Mouse (Mus musculus): ENCODE measurements around the gene Arf5.

Gene Arf5

DNA sequence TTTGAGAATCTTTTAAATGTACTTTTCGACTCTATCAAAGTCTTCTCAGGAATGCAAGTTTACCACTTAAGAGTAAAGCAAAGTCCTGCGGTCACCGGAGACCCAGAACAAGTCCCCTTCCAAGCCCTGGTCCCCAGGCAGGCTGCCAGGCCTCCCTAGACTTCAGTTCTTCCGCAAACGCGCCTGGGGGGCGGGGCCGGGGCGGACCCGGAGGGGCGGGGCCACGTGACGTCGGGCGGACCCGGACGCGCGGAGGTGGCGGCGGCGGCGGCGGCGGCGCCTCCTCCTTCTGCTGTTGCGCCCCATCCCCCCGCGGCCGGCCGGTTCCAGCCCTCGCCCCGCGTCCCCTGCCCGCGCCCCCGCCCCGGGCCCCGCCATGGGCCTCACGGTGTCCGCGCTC is at the start of gene Arf5:
Arf5 (plus strand) TSS at position 248 of the 400 bp plus-strand sequence.
- peak; percentile 93 to 94 for DNase-seq (ENCODE audit: low spot score in 2 of 2)

GRCm38 (mm10) chr6:28381983-28382382 is 41.4 kb upstream of the Arf5 start:
- DNase-seq (ENCODE audit: low spot score in 2 of 2): no peak

GRCm38 (mm10) chr6:28385169-28385568 is 38.2 kb upstream of the Arf5 start:
- no peak for DNase-seq (ENCODE audit: low spot score in 2 of 2)

DNA sequence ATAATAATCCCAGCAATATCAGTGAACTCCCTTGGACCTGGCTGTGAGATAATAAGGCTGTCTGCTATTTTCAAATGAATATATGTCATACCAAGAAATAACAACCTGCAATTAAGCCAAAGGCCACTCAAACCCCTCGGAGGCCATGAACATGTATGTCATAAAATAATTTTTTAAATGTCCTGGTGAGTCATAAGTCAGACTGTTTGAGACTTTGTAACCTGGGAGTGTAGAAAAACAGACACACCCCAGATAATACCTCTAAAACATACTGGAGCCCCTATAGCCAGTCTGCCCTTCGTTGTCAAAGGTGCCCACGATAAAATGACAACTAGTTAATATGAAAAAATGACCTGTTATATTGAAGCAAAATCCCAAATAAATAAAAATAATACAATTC is 34.3 kb upstream of the Arf5 start:
- no peak for DNase-seq (ENCODE audit: low spot score in 2 of 2)

DNA sequence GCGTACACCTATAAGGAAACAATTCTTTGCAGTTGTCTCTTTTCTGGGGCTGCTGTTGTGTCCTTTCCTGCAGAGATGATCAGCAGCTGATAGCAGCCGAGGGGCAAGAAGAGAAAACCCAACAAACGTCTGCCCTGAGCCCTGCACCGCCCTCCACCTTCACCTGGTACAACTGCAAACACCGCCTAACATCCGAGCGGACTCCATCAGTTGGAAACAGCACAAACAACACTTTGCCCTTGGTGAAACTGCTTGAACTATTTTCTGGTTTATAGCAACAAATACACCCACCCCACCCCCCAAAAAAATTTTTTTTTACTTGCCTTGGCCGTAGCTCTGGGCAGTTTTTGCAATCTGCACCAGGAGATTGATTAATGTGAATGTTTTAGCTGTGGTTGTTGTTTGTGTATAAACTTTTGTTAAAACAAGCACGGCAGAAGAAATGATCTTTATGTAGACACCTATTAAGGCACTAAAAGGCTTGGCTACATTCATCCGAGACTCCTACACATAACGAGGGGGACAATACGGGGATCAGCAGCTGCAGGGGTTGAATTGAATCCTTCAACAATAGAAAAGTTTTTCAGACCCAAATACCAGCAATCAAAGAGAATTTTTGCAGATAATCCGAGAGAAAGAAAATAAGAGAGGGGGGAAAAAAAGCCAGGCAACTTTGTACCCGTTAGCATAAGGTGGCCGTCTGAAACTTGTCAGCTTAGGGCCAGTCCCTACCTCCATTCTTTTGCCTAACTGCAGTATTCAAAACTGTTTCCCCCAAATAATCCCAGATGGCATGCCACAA is 27.1 kb upstream of the Arf5 start:
- no peak for DNase-seq (ENCODE audit: low spot score in 2 of 2)

- DNase-seq (ENCODE audit: low spot score in 2 of 2): no peak
Measured at GRCm38 (mm10) chr6:28396853-28397457, 26.4 kb upstream of the Arf5 start.

DNA sequence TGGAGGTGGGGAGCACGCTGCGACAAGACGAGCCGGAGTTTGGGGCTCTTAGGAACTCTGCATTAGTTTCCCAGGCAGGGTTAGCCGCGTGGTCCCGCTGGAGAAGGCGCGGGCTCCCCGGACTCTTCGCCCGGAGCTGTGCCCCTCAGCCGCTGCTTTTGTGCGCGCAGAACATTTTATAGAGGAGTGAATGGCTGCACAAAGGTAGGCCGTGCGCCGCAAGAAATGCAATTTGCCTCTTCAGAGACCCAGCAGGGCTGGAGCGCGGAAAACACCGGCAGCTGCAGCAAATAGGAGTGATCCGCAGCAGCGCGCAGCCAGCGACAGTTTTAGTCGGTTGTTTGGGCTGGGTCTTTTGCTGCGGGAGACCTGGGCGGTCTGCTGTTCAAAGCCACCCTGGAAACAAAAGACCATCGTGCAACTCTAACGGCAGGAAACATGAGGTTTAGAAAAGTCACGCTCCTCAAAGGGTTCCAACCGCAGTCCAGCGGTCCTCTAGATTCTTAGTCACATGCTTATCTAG is 25.6 kb upstream of the Arf5 start, which contains the start of gene Zfp800:
Zfp800 (minus strand) TSS at position 325 of the 523 bp plus-strand sequence.
- no peak for DNase-seq (ENCODE audit: low spot score in 2 of 2)

- DNase-seq (ENCODE audit: low spot score in 2 of 2): no peak
Measured at GRCm38 (mm10) chr6:28398726-28399125, 24.6 kb upstream of the Arf5 start.

GRCm38 (mm10) chr6:28399791-28400190 is 23.6 kb upstream of the Arf5 start:
- no peak for DNase-seq (ENCODE audit: low spot score in 2 of 2)

- DNase-seq (ENCODE audit: low spot score in 2 of 2): peak; percentile 53 to 66
Measured at GRCm38 (mm10) chr6:28410053-28410452, 13.3 kb upstream of the Arf5 start.

DNA sequence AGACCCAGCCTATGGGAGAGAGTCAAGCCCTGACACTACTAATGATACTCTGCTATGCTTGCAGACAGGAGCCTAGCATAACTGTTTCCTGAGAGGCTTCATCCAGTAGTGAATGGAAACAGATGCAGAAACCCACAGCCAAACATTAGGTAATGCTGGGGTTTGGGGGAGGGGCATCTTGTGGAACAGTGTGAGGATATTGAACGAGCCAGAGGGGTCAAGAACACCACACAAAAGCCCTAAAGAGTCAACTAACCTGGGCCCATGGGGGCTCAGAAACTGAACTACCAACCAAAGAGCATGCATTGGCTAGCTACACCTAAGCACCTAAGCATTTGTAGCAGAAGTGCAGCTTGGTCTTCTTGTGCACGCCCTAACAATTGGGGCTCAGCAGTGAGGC is 12.1 kb upstream of the Arf5 start:
- DNase-seq (ENCODE audit: low spot score in 2 of 2): no peak

DNA sequence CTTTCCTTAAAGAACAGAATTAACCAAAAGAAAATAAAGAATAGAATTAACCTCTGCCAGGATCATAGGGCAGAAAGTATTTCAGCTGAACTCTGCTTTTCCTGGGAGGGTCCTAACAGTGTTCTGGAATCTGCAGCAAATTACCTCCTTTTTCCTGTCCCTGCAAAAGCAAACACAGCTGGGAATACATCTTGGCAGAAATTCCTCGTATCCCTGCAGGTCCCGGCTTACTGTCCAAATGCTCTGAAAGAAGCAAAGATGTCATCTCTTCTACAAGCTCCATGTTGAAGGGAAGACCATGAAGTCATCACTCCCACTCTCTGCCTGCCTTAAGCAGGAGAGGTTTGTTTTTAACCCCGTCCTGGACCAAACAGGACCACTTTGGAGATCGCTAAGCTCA is 6.4 kb upstream of the Arf5 start:
- DNase-seq (ENCODE audit: low spot score in 2 of 2): peak; percentile 43 to 71

DNA sequence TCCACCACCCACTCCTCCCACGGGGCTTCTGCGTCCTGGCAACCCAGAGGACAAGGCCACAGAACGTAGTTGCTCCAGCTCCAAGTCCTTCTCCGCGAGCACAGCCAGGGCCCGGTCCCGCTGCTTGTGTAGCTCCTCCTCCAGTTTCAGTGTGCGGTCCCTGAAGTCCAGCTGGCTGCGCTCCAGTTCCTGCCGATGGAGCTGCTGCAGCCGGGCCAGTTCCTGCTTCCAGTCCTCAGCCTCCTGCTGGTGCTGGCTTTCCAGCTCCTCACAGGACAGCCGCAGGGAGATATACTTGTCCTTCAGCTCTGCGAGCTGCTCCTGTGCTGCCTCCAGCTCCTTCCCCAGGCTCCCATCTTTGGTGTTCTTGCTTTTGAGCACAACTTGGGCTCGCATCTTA is 4.9 kb upstream of the Arf5 start:
- DNase-seq (ENCODE audit: low spot score in 2 of 2): peak; percentile 92

DNA sequence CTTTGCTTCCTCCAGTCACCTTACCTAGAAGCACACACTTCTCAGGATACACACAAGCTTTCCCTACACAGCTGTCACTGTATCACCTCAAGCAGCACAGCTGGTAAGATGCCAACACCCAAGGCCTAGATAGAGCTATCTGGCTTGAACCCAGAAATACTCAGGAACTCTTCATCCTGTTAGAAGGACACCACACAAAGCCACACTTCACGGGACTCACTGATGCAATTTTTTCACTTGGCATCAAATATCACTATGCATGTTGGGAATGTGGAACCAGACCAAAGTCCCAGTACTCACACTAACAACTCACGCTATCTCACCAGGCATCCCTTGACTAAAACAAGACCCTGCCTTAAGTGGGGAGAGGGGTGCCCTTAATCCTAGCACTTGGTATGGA is 3.7 kb upstream of the Arf5 start:
- DNase-seq (ENCODE audit: low spot score in 2 of 2): no peak

- DNase-seq (ENCODE audit: low spot score in 2 of 2): no peak
Measured at GRCm38 (mm10) chr6:28420361-28420760, 3.0 kb upstream of the Arf5 start.

DNA sequence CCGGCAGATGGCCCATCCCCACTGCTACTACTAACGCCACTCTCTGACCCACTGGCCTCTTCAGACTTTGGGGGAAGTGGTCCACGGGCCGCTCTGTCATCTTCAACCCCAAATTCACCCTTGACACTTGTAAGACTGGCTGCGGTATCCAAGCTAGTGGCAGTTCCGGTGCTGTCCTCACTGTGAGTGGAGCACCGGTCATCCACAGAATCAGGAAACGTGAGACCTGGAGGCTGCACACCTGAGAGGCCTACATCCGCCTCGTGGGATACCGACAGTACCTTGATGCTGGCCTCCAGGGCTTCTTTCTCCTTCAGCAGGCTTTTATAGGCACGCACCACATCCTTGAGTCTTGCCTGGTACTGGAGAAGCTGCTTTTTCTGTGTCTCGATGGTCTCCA is 2.5 kb upstream of the Arf5 start:
- no peak for DNase-seq (ENCODE audit: low spot score in 2 of 2)

DNA sequence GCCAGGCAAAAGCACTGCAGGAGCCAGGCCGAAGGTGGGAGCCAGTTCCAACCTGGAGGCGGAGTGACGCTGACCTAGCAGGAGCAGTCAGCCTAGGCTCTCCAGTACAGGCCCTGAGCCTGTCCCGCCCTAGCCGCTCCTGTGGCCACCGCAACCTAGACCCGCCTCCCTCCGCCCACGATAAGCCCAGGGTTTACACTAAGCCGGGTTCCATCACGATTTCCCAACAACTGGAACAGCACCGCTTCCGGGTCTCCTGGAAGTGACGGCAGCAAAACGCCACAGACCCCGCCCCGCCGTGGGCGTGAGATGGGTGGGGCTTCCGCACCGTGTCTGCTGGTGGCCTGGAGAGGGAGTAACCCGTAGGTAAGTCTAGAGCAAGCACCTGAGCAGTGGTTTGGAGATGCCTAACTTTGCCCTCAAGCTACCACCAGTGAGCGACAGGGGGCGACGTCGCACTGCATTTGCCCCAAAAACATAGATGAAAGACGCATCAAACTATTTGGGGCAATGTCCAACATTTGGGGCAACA is 1.8 kb upstream of the Arf5 start:
- peak; percentile 92 to 96 for DNase-seq (ENCODE audit: low spot score in 2 of 2)

- no peak for DNase-seq (ENCODE audit: low spot score in 2 of 2)
Measured at GRCm38 (mm10) chr6:28422651-28423290, 589 bp upstream of the Arf5 start.

- DNase-seq (ENCODE audit: low spot score in 2 of 2): peak; percentile 57
Measured at GRCm38 (mm10) chr6:28423767-28424695, 671 bp downstream of the Arf5 start.

- no peak for DNase-seq (ENCODE audit: low spot score in 2 of 2)
Measured at GRCm38 (mm10) chr6:28425019-28425418, 1.7 kb downstream of the Arf5 start.
